Mouse (Mus musculus) cerebellum, postnatal 25 days (tissue): ENCODE measurements around the gene Gfi1.

Experiments
- DNase-seq, 2 experiments: peaks; one replicate each; pipeline ENCODE4 v3.0.0; 2021; ENCODE audit warnings: mixed read lengths in 2 of 2

Gfi1 gene

DNA sequence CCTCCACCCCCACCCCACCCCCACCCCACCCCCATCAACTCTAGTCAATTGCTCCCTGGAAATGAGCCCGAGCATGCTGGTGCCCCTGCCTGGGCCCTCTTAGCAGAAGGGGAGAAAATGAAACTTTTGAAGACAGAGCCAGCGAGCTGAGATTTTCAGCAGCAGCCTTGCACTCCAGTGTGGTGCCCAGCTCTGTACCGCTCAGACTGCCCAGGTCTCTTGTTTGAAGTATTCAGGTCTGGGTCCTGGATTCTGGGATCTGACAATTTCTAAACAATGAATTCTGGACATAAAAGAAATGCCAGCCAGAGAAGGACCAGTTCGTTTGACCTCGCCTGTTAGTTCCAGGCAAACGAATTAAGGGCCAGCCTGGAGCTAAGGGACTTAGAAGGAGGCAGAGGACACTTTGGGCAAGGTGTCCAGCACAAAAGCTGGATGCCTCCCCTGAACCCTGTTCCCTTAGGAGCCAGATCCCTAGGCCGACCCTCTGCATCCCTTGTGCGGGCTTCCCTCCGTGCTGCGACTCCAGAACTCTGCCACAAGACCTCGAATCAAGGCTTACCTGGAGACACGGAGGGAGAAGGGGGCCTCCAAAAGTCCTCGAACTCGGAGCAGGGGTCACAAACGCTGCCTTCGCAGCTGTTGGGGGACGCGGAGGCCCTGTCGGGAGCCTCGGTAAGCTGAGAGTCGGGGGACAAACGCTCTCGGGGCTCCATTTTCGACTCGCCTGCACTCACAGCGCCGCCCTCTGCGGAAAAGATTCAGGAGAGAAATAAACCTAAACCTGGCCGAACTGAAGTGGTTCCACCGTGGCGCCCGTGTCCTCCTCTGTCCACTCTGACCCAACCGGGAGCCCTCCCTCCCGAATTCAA is 2.9 kb downstream of the Gfi1 start:
- DNase-seq, result peak; percentile 14 to 47

DNA sequence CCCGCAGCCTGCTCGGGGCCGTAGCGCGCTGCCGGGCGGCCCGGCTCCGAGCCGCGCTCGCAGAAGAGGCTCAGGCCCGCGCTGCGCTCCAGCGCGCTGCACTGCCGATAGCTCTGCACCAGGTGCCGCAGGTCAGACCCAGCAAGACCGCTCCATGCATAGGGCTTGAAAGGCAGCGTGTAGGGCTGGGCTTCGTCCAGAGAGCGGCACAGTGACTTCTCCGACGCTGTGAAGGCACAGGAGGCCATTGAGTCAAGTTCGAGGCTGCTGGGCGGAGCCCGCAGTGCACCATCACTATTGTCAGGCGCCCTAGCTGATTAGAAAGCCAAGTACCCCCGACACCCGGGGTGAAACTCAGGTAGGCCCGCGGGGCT is 4.2 kb downstream of the Gfi1 start:
- peak in 1 of 2 experiments; percentile 8 for DNase-seq

DNA sequence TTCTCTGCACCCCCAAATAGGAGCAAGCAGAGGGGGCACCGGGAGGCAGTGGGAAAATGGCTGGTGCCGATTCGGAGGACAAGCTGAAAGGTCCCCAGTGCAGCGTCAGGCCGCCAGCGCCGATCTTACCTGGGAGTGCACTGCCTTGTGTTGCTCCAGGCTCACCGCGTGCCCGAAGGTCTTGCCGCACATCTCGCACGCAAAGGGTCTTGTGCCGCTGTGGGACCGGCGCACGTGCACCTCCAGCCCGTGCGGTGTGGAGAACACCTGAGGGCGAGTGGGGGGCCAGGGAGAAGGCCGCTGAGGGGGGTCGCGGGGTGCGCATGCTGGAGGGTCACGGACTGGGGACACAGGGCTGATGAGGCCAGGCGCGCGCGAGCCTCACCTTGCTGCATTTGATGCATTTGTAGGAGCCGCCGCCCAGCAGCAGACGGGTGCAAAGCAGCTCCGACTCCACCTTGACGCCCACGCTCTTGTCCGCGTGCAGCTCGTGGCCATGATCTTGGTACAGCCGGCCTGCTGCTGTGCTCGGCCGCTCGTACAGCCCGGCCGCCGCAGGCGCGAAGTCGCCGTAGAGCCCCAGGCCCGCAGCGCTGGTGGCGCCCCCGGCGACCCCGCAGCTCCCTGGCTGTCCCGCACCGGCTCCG is 4.7 kb downstream of the Gfi1 start:
- DNase-seq, result peak; percentile 20 to 22

DNA sequence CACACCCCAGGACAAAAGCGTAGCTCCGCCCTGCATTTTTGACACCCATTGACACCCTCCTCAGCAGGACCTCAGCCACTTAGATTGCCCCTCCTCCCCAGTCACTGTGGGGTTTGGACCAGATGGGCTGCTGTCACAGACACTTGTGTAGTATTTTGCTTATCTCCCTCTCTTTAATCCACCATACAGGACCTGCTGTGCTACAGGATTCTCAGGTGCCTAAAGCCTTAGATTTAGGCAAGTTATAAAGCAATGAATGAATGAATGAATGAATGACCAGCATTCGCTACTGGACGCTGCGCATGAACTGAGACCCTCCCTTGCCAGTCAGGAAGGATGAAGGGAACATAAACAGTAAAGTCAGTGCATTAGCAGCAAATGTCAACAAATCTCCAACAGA is 5.3 kb downstream of the Gfi1 start:
- no peak for DNase-seq

DNA sequence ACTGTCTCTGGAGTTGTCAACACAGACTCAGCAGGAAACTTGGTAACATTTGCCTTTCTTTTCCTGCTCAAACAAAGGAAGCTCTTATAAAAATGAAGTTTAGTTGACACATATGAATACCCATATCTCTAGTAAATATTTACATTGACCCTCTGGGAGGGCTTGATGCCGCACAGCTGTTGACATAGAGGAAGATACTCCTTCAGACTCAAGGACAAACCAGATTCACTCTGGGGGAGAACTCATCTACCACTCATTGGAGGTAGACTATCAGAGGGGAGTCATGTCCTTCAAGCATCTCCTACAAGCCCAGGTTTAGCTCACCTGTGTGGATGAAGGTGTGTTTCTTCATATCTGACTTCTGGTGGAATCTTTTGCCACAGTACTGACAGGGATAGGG is 6.0 kb downstream of the Gfi1 start:
- no peak for DNase-seq

DNA sequence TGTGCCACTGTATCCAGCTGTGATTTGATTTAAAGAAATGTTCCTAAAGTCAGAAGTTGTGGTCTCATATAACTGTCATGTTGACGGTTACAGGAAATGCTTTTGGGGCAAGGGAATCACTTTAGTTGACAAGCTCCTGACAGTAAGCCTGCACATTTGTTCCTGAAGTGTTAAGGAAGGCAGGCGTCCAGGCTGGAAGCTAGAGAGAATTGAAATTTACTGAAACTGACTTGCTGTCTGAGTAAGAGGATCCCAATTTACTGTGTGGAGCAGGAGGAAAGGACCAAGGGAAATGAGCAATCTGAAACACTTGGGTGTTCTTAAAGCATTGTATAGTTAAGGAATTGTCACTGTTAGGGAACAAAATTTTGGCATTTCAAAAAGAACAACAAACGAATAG is 6.6 kb downstream of the Gfi1 start:
- DNase-seq, result no peak

DNA sequence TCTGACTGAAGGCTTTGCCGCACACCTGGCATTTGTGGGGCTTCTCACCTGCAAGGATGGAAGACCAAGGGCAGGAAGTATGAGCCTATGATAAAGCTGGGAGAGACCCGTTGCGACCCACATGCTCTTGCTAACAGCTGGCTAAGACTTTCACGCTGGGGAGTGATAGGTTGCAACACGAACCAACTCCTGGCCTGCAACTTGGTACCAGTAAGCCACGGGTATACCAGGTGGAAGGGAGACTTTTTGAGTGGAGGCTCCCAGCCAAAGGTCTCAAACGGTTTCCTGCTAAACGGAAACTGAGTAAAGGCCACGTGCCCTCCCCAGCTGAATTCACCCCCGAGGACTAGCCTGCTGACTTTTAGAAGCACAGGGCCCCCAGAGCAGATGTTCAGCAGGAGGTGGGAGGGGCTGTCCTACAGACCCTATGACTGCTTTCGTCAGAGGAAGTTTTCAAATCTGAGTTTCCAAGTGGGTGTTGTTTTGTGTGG is 7.9 kb downstream of the Gfi1 start:
- DNase-seq, result no peak

DNA sequence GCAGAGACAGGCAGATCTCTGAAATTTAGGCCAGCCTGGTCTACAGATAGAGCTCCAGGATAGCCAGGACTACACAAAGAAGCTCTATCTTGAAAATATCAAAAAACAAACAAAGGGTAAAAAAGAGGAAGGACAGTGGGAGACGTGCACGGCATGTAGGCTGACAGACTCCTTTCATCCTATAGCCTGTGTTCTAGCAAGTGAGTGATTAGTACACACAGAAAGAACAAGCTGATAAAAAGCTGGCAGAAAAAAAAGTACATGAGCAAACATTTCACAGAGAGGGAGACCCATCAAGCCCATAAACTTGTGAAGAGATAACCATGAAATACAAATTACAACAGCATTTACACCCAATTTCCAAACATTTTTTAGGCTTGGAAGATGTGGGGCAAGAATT is 14.1 kb downstream of the Gfi1 start:
- DNase-seq, result no peak

DNA sequence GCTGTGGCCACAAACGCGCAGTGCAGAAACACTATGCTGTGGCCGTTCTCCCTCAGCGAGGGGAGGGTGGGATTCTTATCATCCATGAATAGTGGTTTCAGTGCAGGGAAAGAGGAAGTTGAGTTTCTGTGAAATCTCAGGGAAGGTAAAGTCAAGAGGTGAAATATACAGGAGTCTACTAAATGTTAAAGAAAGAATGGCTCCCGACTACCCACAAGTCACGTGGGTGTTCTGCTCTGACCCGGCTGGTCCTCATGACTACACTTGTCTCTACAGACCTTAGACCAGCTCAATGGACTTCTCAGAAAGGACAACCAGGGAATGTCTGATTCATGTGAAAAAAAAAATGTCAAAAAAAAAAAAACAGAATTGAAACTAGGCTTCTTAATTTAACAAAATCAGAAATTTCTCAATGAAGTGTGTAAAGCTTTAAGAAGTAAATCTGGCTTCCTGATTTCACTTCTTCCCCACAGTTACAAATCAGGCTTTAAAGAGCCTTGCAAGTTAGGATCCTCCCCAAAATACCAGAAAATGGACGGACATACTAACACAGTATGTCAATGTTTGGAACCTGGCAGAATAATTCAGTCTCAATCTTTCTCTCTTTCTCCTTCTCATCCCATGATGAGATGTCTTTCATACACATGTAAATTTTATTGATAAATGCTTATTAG is 17.6 kb downstream of the Gfi1 start:
- no peak for DNase-seq

DNA sequence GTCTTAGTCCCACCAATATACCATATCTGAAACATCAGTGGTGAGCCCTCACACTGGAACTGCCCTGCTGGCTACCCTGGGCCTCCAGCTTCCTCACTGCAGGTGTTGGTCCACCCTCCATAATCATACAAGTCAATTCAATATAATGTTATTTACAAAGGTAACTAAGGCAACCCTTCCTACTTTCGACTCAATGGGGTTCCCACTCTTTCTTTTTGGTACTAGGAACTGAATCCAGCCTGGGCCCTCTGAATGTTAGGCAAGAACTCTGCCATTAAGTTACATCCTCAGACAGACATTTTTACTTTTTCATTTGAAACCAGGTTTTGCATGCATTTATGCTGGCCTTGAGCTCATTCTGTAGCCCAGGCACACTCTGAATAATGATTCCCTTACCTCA is 19.6 kb downstream of the Gfi1 start:
- DNase-seq, result no peak

DNA sequence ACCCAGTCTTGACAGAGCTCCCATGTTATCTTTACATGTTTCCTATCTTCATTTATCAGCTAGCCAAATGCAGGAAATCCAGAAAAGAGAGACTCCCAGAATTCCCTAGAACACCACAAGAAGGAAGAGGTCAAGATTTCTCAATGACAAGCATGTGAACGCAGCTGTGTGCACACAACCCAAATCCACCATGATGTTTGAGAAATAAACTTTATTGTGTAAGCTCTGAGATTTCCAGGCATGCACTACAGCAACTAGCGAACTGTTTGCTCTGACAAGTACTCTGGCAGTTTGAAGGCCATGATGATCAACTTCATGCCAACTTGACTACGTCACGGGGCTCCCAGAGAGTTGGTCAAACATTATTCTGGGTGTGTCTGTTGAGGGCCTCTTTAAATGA is 20.1 kb downstream of the Gfi1 start:
- DNase-seq, result no peak

DNA sequence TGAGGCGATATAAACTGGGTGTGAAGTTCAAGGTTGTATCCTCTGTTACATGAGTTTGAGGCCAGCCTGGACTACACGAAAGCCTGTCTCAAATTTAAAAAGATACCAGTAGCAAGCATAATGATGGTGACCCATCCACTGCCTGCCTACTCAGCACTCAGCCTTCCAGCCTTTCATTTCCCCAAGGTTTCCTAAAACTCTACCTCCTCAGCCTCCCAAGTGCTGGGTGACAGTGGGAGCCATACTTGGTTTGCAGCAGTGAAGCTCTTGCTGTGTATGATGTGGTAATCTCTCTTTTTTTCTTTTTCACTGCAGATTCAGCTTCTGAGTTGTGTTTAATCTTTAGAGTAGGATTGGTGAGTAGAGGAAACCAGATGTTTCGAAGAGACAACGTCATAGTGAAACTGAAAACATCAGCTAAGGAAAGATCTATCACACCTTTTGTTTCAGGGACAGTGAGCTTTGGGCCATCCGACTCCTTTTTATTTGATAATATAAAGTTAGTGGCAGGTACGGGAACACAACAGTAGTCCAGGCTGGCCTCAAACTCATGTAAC is 22.6 kb downstream of the Gfi1 start:
- DNase-seq, result no peak

DNA sequence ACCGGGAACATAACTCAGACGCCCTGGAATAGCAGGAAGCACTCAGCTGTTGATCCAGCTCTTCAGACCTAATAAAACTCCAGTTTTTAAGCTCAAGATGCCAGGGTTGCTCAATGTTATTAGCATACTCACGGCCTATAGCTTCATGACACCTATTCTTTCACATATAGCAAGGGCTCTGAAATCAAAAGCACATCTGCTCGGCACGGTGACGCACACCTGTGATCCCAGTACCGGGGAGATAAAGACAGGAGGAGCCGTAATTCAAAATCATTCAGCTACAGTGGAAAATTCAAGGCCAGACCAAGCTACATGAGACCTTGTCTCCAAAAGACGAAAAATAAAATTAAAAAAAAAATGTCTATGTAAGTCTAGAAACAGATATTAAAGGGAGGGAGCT is 24.2 kb downstream of the Gfi1 start:
- no peak for DNase-seq

DNA sequence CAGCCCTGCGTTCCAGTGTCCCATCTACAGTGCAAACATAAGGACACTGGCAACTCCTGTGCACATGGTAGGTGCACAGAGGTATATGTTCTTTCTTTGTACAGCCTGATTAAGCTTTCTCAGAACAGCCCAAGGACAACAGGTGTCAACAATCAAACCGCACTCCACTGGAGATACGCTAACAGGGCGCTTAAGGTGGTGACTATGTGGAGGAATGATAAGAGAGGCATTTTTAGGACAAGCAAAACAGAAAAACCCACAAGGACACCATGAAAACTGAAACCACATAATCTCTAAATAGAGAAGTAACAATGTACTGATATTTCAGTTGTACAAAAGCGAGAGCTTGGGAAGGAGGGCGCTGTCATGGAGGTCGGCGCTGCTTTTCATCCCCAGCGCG is 25.0 kb downstream of the Gfi1 start:
- no peak for DNase-seq

DNA sequence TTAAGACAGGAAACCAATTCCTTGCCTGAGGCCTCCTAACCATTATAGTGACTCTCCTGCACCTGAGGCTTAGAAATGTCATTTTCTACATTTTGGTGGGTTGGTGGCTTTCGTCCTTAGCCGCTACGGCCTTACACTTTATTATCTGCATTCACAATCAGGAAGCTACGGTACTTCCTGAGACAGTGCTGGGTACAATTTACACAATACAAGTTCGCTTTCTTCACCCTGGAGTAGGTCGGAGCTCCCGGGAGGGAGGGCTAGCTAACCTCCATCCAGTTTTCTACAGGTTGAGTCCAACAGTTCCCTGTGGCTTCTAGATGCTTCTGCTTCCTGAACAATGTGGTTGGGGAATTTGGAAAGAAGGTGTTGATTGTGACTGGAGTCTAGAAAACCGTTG is 26.9 kb downstream of the Gfi1 start:
- DNase-seq, result no peak

DNA sequence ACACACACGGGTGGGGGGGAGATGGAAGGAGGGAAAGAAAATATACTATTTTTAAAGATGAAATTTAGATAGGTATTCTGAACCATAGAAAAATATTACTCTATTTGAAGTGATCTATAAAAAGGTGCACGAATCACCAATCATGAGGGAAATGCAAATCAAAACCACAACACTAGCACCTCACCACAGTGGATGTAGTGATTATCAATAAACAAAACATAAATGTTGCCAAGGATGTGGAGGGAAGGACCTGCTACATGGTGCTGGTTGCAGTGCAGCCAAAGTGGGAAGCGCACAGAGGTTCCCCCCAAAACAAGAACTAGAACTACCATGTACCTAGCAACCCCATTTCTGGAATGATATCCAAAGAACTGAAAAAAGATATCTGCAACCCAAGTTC is 30.8 kb downstream of the Gfi1 start:
- no peak for DNase-seq

DNA sequence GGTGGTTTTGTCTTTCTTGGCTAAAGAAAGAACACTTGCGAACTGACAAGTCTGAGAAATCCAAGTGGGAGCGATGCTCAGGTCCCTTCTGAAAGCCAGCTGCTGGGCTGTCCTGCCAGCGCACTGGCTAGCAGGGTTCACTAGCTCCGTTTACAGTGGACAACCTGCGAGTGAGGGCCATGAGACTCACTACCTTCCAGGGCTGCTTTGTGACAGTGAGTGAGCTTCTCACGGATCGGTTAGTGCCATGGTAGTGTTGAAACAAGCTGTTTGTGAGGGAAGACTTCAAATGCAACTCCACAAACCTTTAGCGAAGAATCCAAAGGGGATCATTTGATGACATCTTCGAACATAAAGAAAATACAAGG is 37.4 kb downstream of the Gfi1 start:
- DNase-seq, result no peak

DNA sequence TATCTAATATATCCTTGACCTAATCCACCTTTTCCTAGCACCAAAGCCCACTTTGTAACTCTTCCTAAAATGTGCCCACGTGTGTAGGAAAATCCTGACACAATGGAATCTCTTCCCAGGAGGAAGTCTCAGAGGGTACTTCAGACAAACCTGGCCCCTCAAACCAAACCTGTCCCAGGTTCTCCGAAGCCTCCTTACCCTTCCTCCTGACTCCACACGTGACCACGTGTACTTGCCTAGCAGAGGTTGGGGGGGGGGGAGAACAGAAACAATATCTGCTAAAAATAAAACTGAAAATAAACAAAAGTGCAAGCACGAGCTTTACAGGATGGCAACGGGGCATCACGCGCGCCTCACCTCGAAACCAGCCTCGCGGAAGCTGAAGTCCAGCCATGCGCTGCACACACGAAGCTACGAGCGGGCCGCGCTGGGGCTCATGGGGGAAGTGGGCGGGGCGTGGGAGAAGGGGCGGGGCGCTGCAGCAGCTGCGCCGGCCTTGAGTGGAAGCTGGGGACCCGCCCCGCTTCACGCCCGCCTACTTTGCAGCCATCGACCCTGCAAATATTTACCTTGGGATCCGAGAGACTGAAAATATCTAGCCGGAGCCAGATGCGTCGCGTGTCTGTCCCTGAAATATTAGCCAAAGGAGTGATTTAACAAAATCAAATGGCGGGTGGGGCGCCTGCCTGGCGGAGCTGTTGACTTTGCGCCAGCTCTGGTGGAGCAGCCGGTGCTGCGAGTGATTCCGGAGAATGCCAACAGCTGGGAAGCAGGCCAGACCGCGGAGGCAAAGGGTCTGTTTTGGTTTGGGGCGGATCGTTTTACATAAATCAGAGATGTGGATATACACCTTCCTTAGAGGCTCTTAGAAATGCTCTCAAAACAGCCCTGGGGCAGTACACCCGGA is 38.0 kb downstream of the Gfi1 start:
- DNase-seq, result peak; percentile 54 to 75

DNA sequence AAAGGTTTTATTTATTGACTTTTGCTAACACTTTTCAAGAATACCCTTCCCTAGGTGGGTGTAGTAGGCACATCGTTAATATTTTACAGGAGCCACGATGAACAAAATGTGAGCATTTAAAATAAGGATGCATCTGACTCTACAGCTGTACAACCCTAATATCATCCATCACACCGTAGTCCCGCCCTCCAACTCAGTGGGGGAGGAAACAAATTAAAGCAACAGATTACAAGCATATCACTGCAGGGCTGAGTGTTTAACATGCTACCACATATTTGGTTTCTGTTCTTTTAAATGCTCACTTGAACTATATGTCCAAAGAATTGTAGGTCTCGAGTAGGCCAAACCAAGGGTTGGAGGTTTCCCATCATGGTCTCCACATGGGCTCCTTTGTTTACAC is 38.7 kb downstream of the Gfi1 start:
- no peak for DNase-seq

DNA sequence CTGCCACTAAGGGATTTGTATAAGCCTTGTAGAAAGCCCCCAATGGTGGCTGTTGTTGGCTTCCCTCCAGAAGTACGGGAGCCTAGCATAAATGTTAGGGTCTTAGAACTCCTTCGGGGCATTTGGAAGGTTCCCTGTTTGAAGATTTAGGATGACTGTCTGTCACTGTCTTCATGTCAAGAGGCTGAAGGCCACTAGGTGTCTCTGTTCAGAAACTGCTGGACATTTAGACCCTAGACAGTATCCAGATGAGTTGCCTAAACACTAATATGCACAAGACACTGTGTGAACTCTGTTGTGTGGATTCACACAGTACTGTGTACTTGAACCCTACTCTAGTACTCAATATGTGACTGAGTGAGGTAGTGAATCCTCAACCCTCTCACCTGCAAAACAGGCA is 41.5 kb downstream of the Gfi1 start:
- DNase-seq, result no peak

DNA sequence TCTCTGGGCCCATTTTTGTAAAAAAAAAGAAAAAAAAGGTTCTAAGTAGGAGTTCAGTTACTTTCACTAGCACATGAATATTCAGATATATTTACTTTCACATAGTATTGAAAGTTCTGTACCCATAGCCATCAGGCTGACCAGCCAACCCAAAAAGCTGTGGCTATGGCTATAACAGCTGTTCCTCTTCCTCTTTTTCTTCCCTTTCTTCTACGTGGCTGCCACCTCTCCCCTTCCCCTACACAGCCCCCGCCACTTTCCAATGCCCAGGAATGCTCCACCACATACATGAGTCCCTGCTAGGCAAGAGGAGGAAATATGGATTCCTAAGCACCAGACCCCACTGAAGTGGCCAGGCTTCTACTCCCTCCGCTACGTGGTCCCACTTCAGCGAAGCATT is 44.5 kb downstream of the Gfi1 start:
- no peak for DNase-seq

DNA sequence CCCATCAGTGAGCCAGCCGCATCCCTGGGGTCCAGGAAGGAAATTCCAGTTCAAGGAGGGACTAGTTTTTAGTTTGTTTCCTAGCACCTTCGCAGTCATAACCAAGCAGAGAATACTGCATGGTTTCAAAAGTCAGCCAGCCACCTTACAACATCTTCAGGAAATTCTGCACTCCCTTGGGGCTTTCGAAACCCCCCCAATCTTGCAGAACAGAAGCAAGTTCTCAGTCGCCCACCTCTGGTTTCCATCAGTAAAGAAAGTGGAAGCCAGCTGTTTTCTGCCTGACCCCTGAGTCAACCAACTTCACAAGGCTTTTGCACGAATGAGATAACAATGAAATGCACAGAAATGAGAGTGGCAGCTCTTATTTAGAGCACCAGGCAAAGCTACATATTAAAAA is 47.4 kb downstream of the Gfi1 start:
- DNase-seq, result no peak
